In the genomic region with DNA sequence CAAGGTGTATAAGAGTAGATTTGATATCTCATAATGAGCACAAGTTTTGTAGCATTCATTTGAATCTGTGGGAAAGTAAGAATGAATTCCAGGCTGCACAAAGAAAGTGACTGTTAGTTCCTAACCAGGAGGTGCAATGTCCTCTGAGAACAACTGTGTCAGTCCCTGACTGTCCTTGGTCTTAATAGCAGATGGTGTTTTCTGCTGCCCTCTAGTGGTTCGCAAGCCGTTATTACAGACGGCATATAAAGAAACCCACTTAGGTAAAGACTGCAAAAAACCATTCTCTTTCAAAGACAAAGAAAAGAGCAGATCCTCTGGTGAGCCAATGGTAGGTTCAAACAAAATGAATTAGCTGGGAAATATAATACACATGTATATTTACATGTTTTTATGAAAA, we compare ENCODE assay signal across 9 mouse cellular contexts. TPM values are rescaled to one million over a fixed set of nuclear protein-coding genes. Genes with fewer than 3 reads are reported as not detected.
DNase-seq lines count a peak whose midpoint lies in the region; ATAC-seq and TF ChIP-seq lines count a peak whose summit lies in the region.
"Had no signal": no experiment of that assay in that cellular context is flagged by ENCODE, and none has a peak within 500 bp of the region (broad histone marks: within the 10 kb centered on the region; RNA-seq: fewer than 3 reads in every experiment).

No protein-coding gene starts in this region.

- peak; percentile 29; the same call in 1 of the 2 replicates for TF ChIP-seq CTCF in bone marrow, adult 2 months (IDR thresholded peaks at IDR 0.05; ENCODE audit: control insufficient read depth, insufficient read depth, low read length)

- intact Hi-C loops in gastrocnemius, postnatal 14 days (cut with DNase I; ENCODE audit: low total_unique reads), result no loop called here

- under 1% methylated on average over 3 of the region's 3 CpGs for WGBS in bone marrow, adult 2 months
- WGBS in forebrain, embryonic 13.5 days, result 1% methylated on average over 3 of the region's 3 CpGs
- WGBS in kidney, embryonic 15.5 days, result 0% methylated on average over 3 of the region's 3 CpGs
- 4% methylated on average over 3 of the region's 3 CpGs for WGBS in midbrain, embryonic 11.5 days

- no peaks in the 10 kb centered on the region for H3K9me3 ChIP-seq in forebrain, embryonic 13.5 days (replicated peaks)
- H3K9me3 ChIP-seq in kidney, embryonic 15.5 days (replicated peaks), result no peaks in the 10 kb centered on the region
- no peaks in the 10 kb centered on the region for H3K9me3 ChIP-seq in midbrain, embryonic 11.5 days (ENCODE audit: control insufficient read depth, low read length)

- no peak overlapping the region for H3K27ac ChIP-seq in bone marrow, adult 2 months (ENCODE audit: control insufficient read depth, insufficient read depth, low read depth, low read length, poor library complexity)
- no peak overlapping the region for H3K27ac ChIP-seq in forebrain, embryonic 13.5 days
- no peak overlapping the region for H3K27ac ChIP-seq in kidney, embryonic 15.5 days
- no peak overlapping the region for H3K27ac ChIP-seq in midbrain, embryonic 11.5 days (ENCODE audit: low read depth, low read length)

- H3K4me2 ChIP-seq in forebrain, embryonic 13.5 days, result no peak overlapping the region
- no peak overlapping the region for H3K4me2 ChIP-seq in kidney, embryonic 15.5 days
- no peak overlapping the region for H3K4me2 ChIP-seq in midbrain, embryonic 11.5 days

- DNase-seq in gastrocnemius, postnatal 14 days, result peak; percentile 5
- DNase-seq in gastrocnemius, postnatal 4 days (ENCODE audit: low spot score in 2 of 2), result no peak
- peak; percentile 79 for DNase-seq in A20 (ENCODE audit: low read depth, low spot score)
- DNase-seq in midbrain, embryonic 11.5 days (ENCODE audit: low spot score, missing footprints), result peak; percentile 87
- DNase-seq in yolk sac, embryonic 10.5 days (ENCODE audit: low spot score), result peak; percentile 24

- H3K27me3 ChIP-seq in forebrain, embryonic 13.5 days, result no peaks in the 10 kb centered on the region
- no peaks in the 10 kb centered on the region for H3K27me3 ChIP-seq in kidney, embryonic 15.5 days
- H3K27me3 ChIP-seq in midbrain, embryonic 11.5 days (ENCODE audit: control insufficient read depth, insufficient read depth, low read length), result no peaks in the 10 kb centered on the region

- no peak overlapping the region for H3K4me3 ChIP-seq in bone marrow, adult 2 months (replicated peaks; ENCODE audit: control insufficient read depth, low read depth, low read length)
- no peak overlapping the region for H3K4me3 ChIP-seq in forebrain, embryonic 13.5 days
- H3K4me3 ChIP-seq in kidney, embryonic 15.5 days (replicated peaks), result no peak overlapping the region
- no peak overlapping the region for H3K4me3 ChIP-seq in midbrain, embryonic 11.5 days (ENCODE audit: low read depth, low read length)

- H3K36me3 ChIP-seq in forebrain, embryonic 13.5 days (ENCODE audit: poor library complexity, severe bottlenecking), result 0 out of 2 replicates have a peak, but pooled peaks cover under 1% of the 10 kb centered on the region
- peaks cover 2% of the 10 kb centered on the region; the same call in 1 of the 2 replicates for H3K36me3 ChIP-seq in kidney, embryonic 15.5 days
- H3K36me3 ChIP-seq in midbrain, embryonic 11.5 days (ENCODE audit: control insufficient read depth, insufficient read depth, low read length), result no peaks in the 10 kb centered on the region

- no peak for TF ChIP-seq POLR2A in bone marrow, adult 2 months (IDR thresholded peaks at IDR 0.05; ENCODE audit: borderline replicate concordance, control insufficient read depth, low read depth, low read length)

- peak; percentile 87 for ATAC-seq in forebrain, embryonic 13.5 days
- ATAC-seq in kidney, embryonic 15.5 days (replicated peaks; ENCODE audit: low FRiP score), result 0 out of 2 replicates have a peak, but pooled peaks have one; percentile 58
- peak; percentile 80 for ATAC-seq in midbrain, embryonic 11.5 days (ENCODE audit: low FRiP score)

- H3K4me1 ChIP-seq in bone marrow, adult 2 months (ENCODE audit: control insufficient read depth, insufficient read depth, low read length), result no peaks in the 10 kb centered on the region
- H3K4me1 ChIP-seq in forebrain, embryonic 13.5 days, result no peaks in the 10 kb centered on the region
- no peaks in the 10 kb centered on the region for H3K4me1 ChIP-seq in kidney, embryonic 15.5 days
- H3K4me1 ChIP-seq in midbrain, embryonic 11.5 days (ENCODE audit: control insufficient read depth, insufficient read depth, low read length), result no peaks in the 10 kb centered on the region

- H3K9ac ChIP-seq in forebrain, embryonic 13.5 days, result no peak overlapping the region
- no peak overlapping the region for H3K9ac ChIP-seq in kidney, embryonic 15.5 days
- H3K9ac ChIP-seq in midbrain, embryonic 11.5 days (ENCODE audit: low read length), result no peak overlapping the region

RNA-seq across cellular contexts. Expression of a gene that starts 45.3 kb away (rescaled TPM):
- 1 to 10 TPM; 7.2 to 7.8 TPM for total RNA-seq in gastrocnemius, postnatal 14 days (2021)
- total RNA-seq in gastrocnemius, postnatal 4 days (2021), result 10 to 100 TPM; 12.6 to 14.7 TPM
- 5.2 and 5.6 TPM in 2 replicates for polyA plus RNA-seq in bone marrow, adult 2 months (2011; ENCODE audit: insufficient read depth, insufficient read length, low replicate concordance, missing spikeins)
- polyA plus RNA-seq in forebrain, embryonic 13.5 days (2015; fragmentation: Nextera tagmentation; extraction: Ambion mirVana), result 23.5 and 26.4 TPM in 2 replicates
- 34.1 and 34.3 TPM in 2 replicates for polyA plus RNA-seq in kidney, embryonic 15.5 days (2015; fragmentation: Nextera tagmentation; extraction: Ambion mirVana)
- 8.4 and 9.7 TPM in 2 replicates for polyA plus RNA-seq in midbrain, embryonic 11.5 days (2014; fragmentation: Nextera tagmentation; extraction: Ambion mirVana)

RNA-seq across cellular contexts. Expression of a gene that starts 47.1 kb away (rescaled TPM):
- not detected for total RNA-seq in gastrocnemius, postnatal 14 days (2021)
- not detected for total RNA-seq in gastrocnemius, postnatal 4 days (2021)
- polyA plus RNA-seq in bone marrow, adult 2 months (2011; ENCODE audit: insufficient read depth, insufficient read length, low replicate concordance, missing spikeins), result not detected in 2 replicates
- not detected in 2 replicates for polyA plus RNA-seq in forebrain, embryonic 13.5 days (2015; fragmentation: Nextera tagmentation; extraction: Ambion mirVana)
- polyA plus RNA-seq in kidney, embryonic 15.5 days (2015; fragmentation: Nextera tagmentation; extraction: Ambion mirVana), result not detected in 2 replicates
- not detected in 2 replicates for polyA plus RNA-seq in midbrain, embryonic 11.5 days (2014; fragmentation: Nextera tagmentation; extraction: Ambion mirVana)
- total RNA-seq: left cerebral cortex, postnatal 25 days had no signal

RNA-seq across cellular contexts. Expression of a gene that starts 53.2 kb away (rescaled TPM):
- total RNA-seq in gastrocnemius, postnatal 14 days (2021), result not detected
- total RNA-seq in gastrocnemius, postnatal 4 days (2021), result under 1 TPM in 1 of 2 experiments, not detected in 1; 0.26 TPM
- polyA plus RNA-seq in bone marrow, adult 2 months (2011; ENCODE audit: insufficient read depth, insufficient read length, low replicate concordance, missing spikeins), result 1.7 and 7.8 TPM in 2 replicates
- polyA plus RNA-seq in forebrain, embryonic 13.5 days (2015; fragmentation: Nextera tagmentation; extraction: Ambion mirVana), result 0.19 and 0.77 TPM in 2 replicates
- 0.09 and 0.19 TPM in 2 replicates for polyA plus RNA-seq in kidney, embryonic 15.5 days (2015; fragmentation: Nextera tagmentation; extraction: Ambion mirVana)
- polyA plus RNA-seq in midbrain, embryonic 11.5 days (2014; fragmentation: Nextera tagmentation; extraction: Ambion mirVana), result not detected in 2 replicates

Comparison
In these comparisons a context has a peak if more than half of its experiments do, and no peak if none do; other contexts are left out.
1. DNase-seq: peak in gastrocnemius, postnatal 14 days (single experiment), A20 (single experiment), midbrain, embryonic 11.5 days (single experiment) and yolk sac, embryonic 10.5 days (single experiment); none in gastrocnemius, postnatal 4 days (0 of 2).
2. Peak in every context shown above with its lines, with median percentiles within 50 percentile points of each other: ATAC-seq.